Mouse (Mus musculus): Measurements from ENCODE around the gene Ppif. TPM values are rescaled to one million over a fixed set of nuclear protein-coding genes. Genes with fewer than 3 reads are reported as not detected.

The Ppif gene
- polyA plus RNA-seq, 1 experiment, result 42.2 TPM

GRCm38 (mm10) chr14:25696356-25696755 lies 2.4 kb downstream of the Ppif start:
- no peak overlapping the region for H3K27ac ChIP-seq (ENCODE audit: insufficient read depth, low read length)
- H3K9ac ChIP-seq (ENCODE audit: low read depth, poor library complexity, severe bottlenecking), result no peak overlapping the region
- peaks cover 6% of the 10 kb centered on the region for H3K36me3 ChIP-seq (ENCODE audit: control insufficient read depth, insufficient read depth, low read length, poor library complexity, severe bottlenecking)
- peaks cover 5% of the 10 kb centered on the region for H3K4me1 ChIP-seq (ENCODE audit: control insufficient read depth, insufficient read depth, low read length)
- H3K27me3 ChIP-seq (ENCODE audit: control insufficient read depth, insufficient read depth, low read length, poor library complexity, severe bottlenecking), result no peaks in the 10 kb centered on the region
- no peak overlapping the region for H3K4me3 ChIP-seq (ENCODE audit: low read depth, low read length)
- no peaks in the 10 kb centered on the region for H3K9me3 ChIP-seq (replicated peaks; ENCODE audit: control insufficient read depth, insufficient read depth, low read length, poor library complexity, severe bottlenecking)
- no peak for TF ChIP-seq EP300 (IDR thresholded peaks at IDR 0.05; ENCODE audit: insufficient read depth, low read depth, low read length)
- no peak for TF ChIP-seq CTCF (IDR thresholded peaks at IDR 0.05; ENCODE audit: low read depth, low read length)
- no peak for TF ChIP-seq POLR2A (IDR thresholded peaks at IDR 0.05; ENCODE audit: insufficient read depth, low read length)

GRCm38 (mm10) chr14:25701986-25702385 lies 8.0 kb downstream of the Ppif start:
- Histone ChIP-seq H3K9ac (ENCODE audit: low read depth, poor library complexity, severe bottlenecking) (no peak overlapping the region), H3K4me3 (ENCODE audit: low read depth, low read length) (no peak overlapping the region), H3K36me3 (ENCODE audit: control insufficient read depth, insufficient read depth, low read length, poor library complexity, severe bottlenecking) (peaks cover 6% of the 10 kb centered on the region), H3K27ac (ENCODE audit: insufficient read depth, low read length) (no peak overlapping the region), H3K9me3 (replicated peaks; ENCODE audit: control insufficient read depth, insufficient read depth, low read length, poor library complexity, severe bottlenecking) (no peaks in the 10 kb centered on the region), H3K27me3 (ENCODE audit: control insufficient read depth, insufficient read depth, low read length, poor library complexity, severe bottlenecking) (no peaks in the 10 kb centered on the region), H3K4me1 (ENCODE audit: control insufficient read depth, insufficient read depth, low read length) (no peaks in the 10 kb centered on the region)
- no peak for TF ChIP-seq EP300 (IDR thresholded peaks at IDR 0.05; ENCODE audit: insufficient read depth, low read depth, low read length)
- no peak for TF ChIP-seq POLR2A (IDR thresholded peaks at IDR 0.05; ENCODE audit: insufficient read depth, low read length)
- no peak for TF ChIP-seq CTCF (IDR thresholded peaks at IDR 0.05; ENCODE audit: low read depth, low read length)

GRCm38 (mm10) chr14:25707691-25708181 lies 13.8 kb downstream of the Ppif start:
- Histone ChIP-seq H3K27me3 (ENCODE audit: control insufficient read depth, insufficient read depth, low read length, poor library complexity, severe bottlenecking) (no peaks in the 10 kb centered on the region), H3K27ac (ENCODE audit: insufficient read depth, low read length) (no peak overlapping the region), H3K36me3 (ENCODE audit: control insufficient read depth, insufficient read depth, low read length, poor library complexity, severe bottlenecking) (no peaks in the 10 kb centered on the region), H3K9ac (ENCODE audit: low read depth, poor library complexity, severe bottlenecking) (no peak overlapping the region), H3K4me3 (ENCODE audit: low read depth, low read length) (no peak overlapping the region), H3K9me3 (replicated peaks; ENCODE audit: control insufficient read depth, insufficient read depth, low read length, poor library complexity, severe bottlenecking) (no peaks in the 10 kb centered on the region), H3K4me1 (ENCODE audit: control insufficient read depth, insufficient read depth, low read length) (no peaks in the 10 kb centered on the region)
- TF ChIP-seq CTCF (IDR thresholded peaks at IDR 0.05; ENCODE audit: low read depth, low read length), result no peak
- TF ChIP-seq EP300 (IDR thresholded peaks at IDR 0.05; ENCODE audit: insufficient read depth, low read depth, low read length), result no peak
- no peak for TF ChIP-seq POLR2A (IDR thresholded peaks at IDR 0.05; ENCODE audit: insufficient read depth, low read length)

DNA sequence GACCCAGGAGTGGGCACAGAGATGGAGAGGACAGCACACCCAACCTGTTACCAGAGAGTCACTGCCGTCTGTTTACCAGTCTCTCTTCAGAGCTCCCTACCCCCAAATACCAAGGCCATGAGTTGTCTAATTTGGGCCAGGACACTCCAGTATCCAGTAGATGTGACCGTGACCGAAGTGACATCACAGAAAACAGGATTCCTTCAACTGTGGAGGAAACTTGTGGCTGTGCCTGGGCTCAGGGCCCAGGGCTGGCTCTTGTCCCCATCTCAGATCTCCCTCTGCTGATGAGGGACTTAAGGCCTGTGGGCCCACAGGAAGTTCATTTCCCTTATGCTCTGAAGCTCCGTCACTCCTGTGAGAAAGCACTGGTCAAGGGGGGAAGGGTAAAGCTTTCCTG lies 14.5 kb downstream of the Ppif start:
- H3K27ac ChIP-seq (ENCODE audit: insufficient read depth, low read length), result no peak overlapping the region
- no peak overlapping the region for H3K9ac ChIP-seq (ENCODE audit: low read depth, poor library complexity, severe bottlenecking)
- H3K9me3 ChIP-seq (replicated peaks; ENCODE audit: control insufficient read depth, insufficient read depth, low read length, poor library complexity, severe bottlenecking), result no peaks in the 10 kb centered on the region
- H3K4me1 ChIP-seq (ENCODE audit: control insufficient read depth, insufficient read depth, low read length), result no peaks in the 10 kb centered on the region
- TF ChIP-seq CTCF (IDR thresholded peaks at IDR 0.05; ENCODE audit: low read depth, low read length) (no peak), EP300 (IDR thresholded peaks at IDR 0.05; ENCODE audit: insufficient read depth, low read depth, low read length) (no peak), POLR2A (IDR thresholded peaks at IDR 0.05; ENCODE audit: insufficient read depth, low read length) (no peak)
- no peaks in the 10 kb centered on the region for H3K27me3 ChIP-seq (ENCODE audit: control insufficient read depth, insufficient read depth, low read length, poor library complexity, severe bottlenecking)
- H3K36me3 ChIP-seq (ENCODE audit: control insufficient read depth, insufficient read depth, low read length, poor library complexity, severe bottlenecking), result no peaks in the 10 kb centered on the region
- no peak overlapping the region for H3K4me3 ChIP-seq (ENCODE audit: low read depth, low read length)

- Histone ChIP-seq H3K27ac (ENCODE audit: insufficient read depth, low read length) (no peak overlapping the region), H3K4me1 (ENCODE audit: control insufficient read depth, insufficient read depth, low read length) (no peaks in the 10 kb centered on the region), H3K9ac (ENCODE audit: low read depth, poor library complexity, severe bottlenecking) (no peak overlapping the region), H3K27me3 (ENCODE audit: control insufficient read depth, insufficient read depth, low read length, poor library complexity, severe bottlenecking) (no peaks in the 10 kb centered on the region), H3K9me3 (replicated peaks; ENCODE audit: control insufficient read depth, insufficient read depth, low read length, poor library complexity, severe bottlenecking) (no peaks in the 10 kb centered on the region), H3K36me3 (ENCODE audit: control insufficient read depth, insufficient read depth, low read length, poor library complexity, severe bottlenecking) (no peaks in the 10 kb centered on the region), H3K4me3 (ENCODE audit: low read depth, low read length) (no peak overlapping the region)
- no peak for TF ChIP-seq POLR2A (IDR thresholded peaks at IDR 0.05; ENCODE audit: insufficient read depth, low read length)
- no peak for TF ChIP-seq CTCF (IDR thresholded peaks at IDR 0.05; ENCODE audit: low read depth, low read length)
- no peak for TF ChIP-seq EP300 (IDR thresholded peaks at IDR 0.05; ENCODE audit: insufficient read depth, low read depth, low read length)
These were observed 15.0 kb downstream of the Ppif start for GRCm38 (mm10) chr14:25708917-25709316.

- Histone ChIP-seq H3K27ac (ENCODE audit: insufficient read depth, low read length) (no peak overlapping the region), H3K4me3 (ENCODE audit: low read depth, low read length) (no peak overlapping the region), H3K9ac (ENCODE audit: low read depth, poor library complexity, severe bottlenecking) (no peak overlapping the region), H3K36me3 (ENCODE audit: control insufficient read depth, insufficient read depth, low read length, poor library complexity, severe bottlenecking) (no peaks in the 10 kb centered on the region), H3K9me3 (replicated peaks; ENCODE audit: control insufficient read depth, insufficient read depth, low read length, poor library complexity, severe bottlenecking) (no peaks in the 10 kb centered on the region), H3K27me3 (ENCODE audit: control insufficient read depth, insufficient read depth, low read length, poor library complexity, severe bottlenecking) (no peaks in the 10 kb centered on the region), H3K4me1 (ENCODE audit: control insufficient read depth, insufficient read depth, low read length) (no peaks in the 10 kb centered on the region)
- TF ChIP-seq CTCF (IDR thresholded peaks at IDR 0.05; ENCODE audit: low read depth, low read length) (no peak), POLR2A (IDR thresholded peaks at IDR 0.05; ENCODE audit: insufficient read depth, low read length) (no peak), EP300 (IDR thresholded peaks at IDR 0.05; ENCODE audit: insufficient read depth, low read depth, low read length) (no peak)
These were observed 16.1 kb downstream of the Ppif start for GRCm38 (mm10) chr14:25710073-25710472.

Data from ES-Bruce4 (cell line).